19 mouse cellular contexts compared by ENCODE assay signal in genomic region chr7:128793464-128793863, GRCm38 (mm10).
"Had no signal": no experiment of that assay in that cellular context is flagged by ENCODE, and none has a peak within 500 bp of the region (broad histone marks: within the 10 kb centered on the region; RNA-seq: fewer than 3 reads in every experiment).

No protein-coding gene starts in this region.

- H3K4me2 ChIP-seq: limb, embryonic 15.5 days; liver, embryonic 13.5 days; midbrain, embryonic 12.5 days; midbrain, embryonic 15.5 days; neural tube, embryonic 13.5 days had no signal

- H3K9ac ChIP-seq: limb, embryonic 15.5 days; liver, embryonic 13.5 days; midbrain, embryonic 12.5 days; midbrain, embryonic 15.5 days; neural tube, embryonic 13.5 days had no signal

- ATAC-seq: intestine, embryonic 16.5 days; midbrain, embryonic 15.5 days had no signal

- H3K9me3 ChIP-seq: limb, embryonic 15.5 days; liver, embryonic 13.5 days; midbrain, embryonic 12.5 days; midbrain, embryonic 15.5 days; neural tube, embryonic 13.5 days had no signal

- H3K4me1 ChIP-seq: limb, embryonic 15.5 days; liver, embryonic 13.5 days; midbrain, embryonic 12.5 days; midbrain, embryonic 15.5 days; neural tube, embryonic 13.5 days had no signal

- DNase-seq: kidney, adult 18-20 months; kidney, adult 9 months; kidney, postnatal 25 days; layer of hippocampus, adult 9-11 months; liver, embryonic 13.5 days; lung, adult 2 months; lung, postnatal 14 days; lung, postnatal 4 days; right cerebral cortex, postnatal 25 days; spleen, adult 18-20 months; thymus, adult 2 months; thymus, postnatal 14 days; thymus, postnatal 4 days had no signal

- H3K36me3 ChIP-seq: limb, embryonic 15.5 days; liver, embryonic 13.5 days; midbrain, embryonic 12.5 days; midbrain, embryonic 15.5 days; neural tube, embryonic 13.5 days had no signal

- H3K27me3 ChIP-seq: limb, embryonic 15.5 days; liver, embryonic 13.5 days; midbrain, embryonic 12.5 days; midbrain, embryonic 15.5 days; neural tube, embryonic 13.5 days had no signal

- H3K27ac ChIP-seq: layer of hippocampus, adult 2 months; limb, embryonic 15.5 days; liver, embryonic 13.5 days; midbrain, embryonic 12.5 days; midbrain, embryonic 15.5 days; neural tube, embryonic 13.5 days had no signal

- H3K4me3 ChIP-seq: layer of hippocampus, adult 2 months; limb, embryonic 15.5 days; liver, embryonic 13.5 days; midbrain, embryonic 12.5 days; midbrain, embryonic 15.5 days; neural tube, embryonic 13.5 days had no signal
